Mouse (Mus musculus) CH12.LX (cell line): ENCODE measurements at regions not wholly inside any gene's neighbourhood (a gene's known extent, or its start where the extent isn't known, plus 50 kb on each side); places are given as distances from the start of the nearest gene placed in this dataset.

Experiments used
- DNase-seq: peaks from one replicate; pipeline ENCODE4 v3.0.0-alpha.2; 2013; ENCODE audit errors: extremely low read depth
- H3K27ac ChIP-seq: 2 replicates; pipeline ENCODE4 v1.5.1; 2012; ENCODE audit warnings: low read depth, mild to moderate bottlenecking, control low read depth, moderate library complexity; ENCODE audit not compliant: insufficient read depth
- H3K27me3 ChIP-seq: replicated peaks from 2 replicates; pipeline ENCODE3; 2012; ENCODE audit warnings: inconsistent platforms
- H3K36me3 ChIP-seq, 2 experiments: replicated peaks in 1 of 2; 2 replicates each; pipeline versions ENCODE3 to v1.6.1; 2012; ENCODE audit warnings: inconsistent platforms in 1 of 2, low read length in 1 of 2, mild to moderate bottlenecking in 1 of 2, mixed read lengths in 1 of 2, moderate library complexity in 1 of 2; ENCODE audit not compliant: control insufficient read depth in 1 of 2, insufficient read depth in 1 of 2
- H3K4me1 ChIP-seq, 2 experiments: 2 replicates each; pipeline ENCODE4 v1.6.1; 2012; ENCODE audit warnings: inconsistent platforms in 1 of 2, moderate library complexity in 1 of 2; ENCODE audit not compliant: insufficient read depth in 2 of 2, control insufficient read depth in 1 of 2
- H3K4me2 ChIP-seq: 2 replicates; pipeline ENCODE4 v1.6.1; 2012; ENCODE audit warnings: low read depth, mild to moderate bottlenecking, control low read depth; ENCODE audit not compliant: poor library complexity, insufficient read depth, severe bottlenecking
- H3K4me3 ChIP-seq, 3 experiments: fragments of 150-350 bp in 1 of 3; sonication (generic) in 1 of 3; replicated peaks in 1 of 3; 2 replicates each; pipeline versions ENCODE3 to v1.5.1; 2011 to 2012; ENCODE audit warnings: low read depth in 2 of 3, low read length in 2 of 3, mild to moderate bottlenecking in 2 of 3, moderate library complexity in 2 of 3, control low read depth in 1 of 3, improper control_type of control experiment in 1 of 3, inconsistent platforms in 1 of 3, mixed read lengths in 1 of 3; ENCODE audit not compliant: poor library complexity in 1 of 3
- H3K79me2 ChIP-seq: replicated peaks from 2 replicates; pipeline ENCODE4 v1.6.1; 2012; ENCODE audit warnings: mild to moderate bottlenecking, moderate library complexity; ENCODE audit not compliant: control insufficient read depth, poor library complexity, insufficient read depth, severe bottlenecking; ENCODE audit errors: extremely low read depth
- H3K9ac ChIP-seq: 2 replicates; pipeline ENCODE4 v1.6.1; 2012; ENCODE audit warnings: low read depth, mild to moderate bottlenecking, control low read depth, moderate library complexity; ENCODE audit not compliant: insufficient read depth
- H3K9me3 ChIP-seq: replicated peaks from 2 replicates; pipeline ENCODE3; 2012; ENCODE audit warnings: low read length, inconsistent platforms, mixed read lengths
- BHLHE40 ChIP-seq: IDR thresholded peaks from 2 replicates; pipeline ENCODE4 v1.6.1; 2011; ENCODE audit warnings: mild to moderate bottlenecking, low read depth, low read length, improper control_type of control experiment
- CHD1 ChIP-seq: IDR thresholded peaks from 2 replicates; pipeline ENCODE4 v1.6.1; 2012; ENCODE audit warnings: low read depth, low read length, improper control_type of control experiment, inconsistent platforms
- CHD2 ChIP-seq: IDR thresholded peaks from 2 replicates; pipeline ENCODE4 v1.6.1; 2011; ENCODE audit warnings: low read length, improper control_type of control experiment
- E2F4 ChIP-seq: IDR thresholded peaks from 2 replicates; pipeline ENCODE4 v1.6.1; 2011; ENCODE audit warnings: low read depth, low read length, improper control_type of control experiment; ENCODE audit not compliant: insufficient replicate concordance
- ELF1 ChIP-seq: IDR thresholded peaks from 2 replicates; pipeline ENCODE4 v1.6.1; 2014; ENCODE audit warnings: low read depth, mild to moderate bottlenecking, inconsistent platforms, low read length, improper control_type of control experiment
- EP300 ChIP-seq: IDR thresholded peaks from 2 replicates; pipeline ENCODE4 v1.6.1; 2011; ENCODE audit warnings: low read length, improper control_type of control experiment
- ETS1 ChIP-seq: conservative IDR thresholded peaks from 2 replicates; pipeline ENCODE4 v1.6.1; 2012; ENCODE audit warnings: low read depth, mild to moderate bottlenecking, inconsistent platforms, low read length, improper control_type of control experiment, moderate library complexity
- IRF4 ChIP-seq: IDR thresholded peaks from 2 replicates; pipeline ENCODE4 v1.6.1; 2014; ENCODE audit warnings: low read depth, mild to moderate bottlenecking, inconsistent platforms, low read length, improper control_type of control experiment
- JUN ChIP-seq: IDR thresholded peaks from 2 replicates; pipeline ENCODE4 v1.6.1; 2011; ENCODE audit warnings: low read depth, mild to moderate bottlenecking, low read length, improper control_type of control experiment, moderate library complexity; ENCODE audit not compliant: insufficient read depth
- JUND ChIP-seq: conservative IDR thresholded peaks from 2 replicates; pipeline ENCODE4 v1.6.1; 2011; ENCODE audit warnings: low read depth, low read length, improper control_type of control experiment
- KAT2A ChIP-seq: IDR thresholded peaks from 2 replicates; pipeline ENCODE4 v1.6.1; 2012; ENCODE audit warnings: low read length, improper control_type of control experiment, inconsistent platforms; ENCODE audit not compliant: insufficient replicate concordance
- MAFK ChIP-seq: IDR thresholded peaks from 2 replicates; pipeline ENCODE4 v1.6.1; 2011; ENCODE audit warnings: low read length, improper control_type of control experiment; ENCODE audit not compliant: insufficient replicate concordance
- MXI1 ChIP-seq: IDR thresholded peaks from 2 replicates; pipeline ENCODE4 v1.6.1; 2011; ENCODE audit warnings: mild to moderate bottlenecking, low read depth, low read length, improper control_type of control experiment
- MYC ChIP-seq: IDR thresholded peaks from 2 replicates; pipeline ENCODE4 v1.6.1; 2011; ENCODE audit warnings: low read depth, mild to moderate bottlenecking, improper control_type of control experiment, low read length
- POLR2AphosphoS2 ChIP-seq: IDR thresholded peaks from 2 replicates; pipeline ENCODE4 v1.6.1; 2011; ENCODE audit warnings: low read depth, low read length, improper control_type of control experiment
- RCOR1 ChIP-seq: conservative IDR thresholded peaks from 2 replicates; pipeline ENCODE4 v1.6.1; 2012; ENCODE audit warnings: low read depth, mild to moderate bottlenecking, inconsistent platforms, low read length, improper control_type of control experiment
- TBP ChIP-seq: conservative IDR thresholded peaks from 2 replicates; pipeline ENCODE4 v1.6.1; 2011; ENCODE audit warnings: low read depth, low read length, improper control_type of control experiment
- TCF12 ChIP-seq: IDR thresholded peaks from 2 replicates; pipeline ENCODE4 v1.6.1; 2014; ENCODE audit warnings: low read depth, mild to moderate bottlenecking, inconsistent platforms, low read length, improper control_type of control experiment
- USF1 ChIP-seq: IDR thresholded peaks from 2 replicates; pipeline ENCODE4 v1.6.1; 2014; ENCODE audit warnings: low read depth, mild to moderate bottlenecking, inconsistent platforms, low read length, improper control_type of control experiment
- USF2 ChIP-seq: conservative IDR thresholded peaks from 2 replicates; pipeline ENCODE4 v1.6.1; 2011; ENCODE audit warnings: low read depth, low read length, improper control_type of control experiment
- dilution Hi-C: fragments of 300-500 bp; cut with MboI; formaldehyde crosslinking; loops from 2 replicates; pipeline ENCODE4 v1.14.3; 2020; ENCODE audit warnings: low sequenced_read_pairs; ENCODE audit not compliant: extremely low pct_unique_long_range_greater_than_20kb, extremely low pct_ligation_motif_present
- in situ Hi-C: fragments of 300-500 bp; cut with MboI; formaldehyde crosslinking; loops from 3 replicates; pipeline ENCODE4 v1.14.3; 2019; ENCODE audit warnings: low sequenced_read_pairs, low pct_ligation_motif_present, low pct_unique_long_range_greater_than_20kb, mixed read lengths

DNA sequence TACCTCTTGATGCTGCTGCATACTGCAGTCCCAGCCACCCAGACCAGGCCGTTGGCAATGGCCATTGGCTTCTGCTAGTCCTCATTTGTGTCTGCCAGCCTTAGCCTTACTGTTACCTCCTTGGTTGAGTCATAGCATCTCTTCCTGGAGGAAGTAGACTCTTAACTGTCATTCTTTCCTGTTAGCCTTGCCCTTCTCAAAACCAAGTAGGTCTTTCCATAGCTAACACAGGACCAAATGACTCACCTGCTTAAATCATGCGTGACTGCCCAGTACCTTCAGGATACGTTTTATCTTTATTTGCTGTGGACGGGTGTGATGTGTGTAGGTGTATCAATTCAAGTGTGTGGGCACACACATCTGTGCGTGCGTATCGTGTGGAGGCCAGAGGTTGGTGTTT, 136.9 kb downstream of the Zfp706 start:
- Histone ChIP-seq H3K4me1 (peaks cover 18 to 28% of the 10 kb centered on the region in 2 experiments), H3K36me3 (no peaks in the 10 kb centered on the region), H3K4me3 (no peak overlapping the region), H3K79me2 (no peaks in the 10 kb centered on the region), H3K27me3 (no peaks in the 10 kb centered on the region), H3K4me2 (no peak overlapping the region), H3K9ac (no peak overlapping the region), H3K9me3 (no peaks in the 10 kb centered on the region), H3K27ac (no peak overlapping the region)
- peak; percentile 76 for DNase-seq
- in situ Hi-C loops = no loop called here
- dilution Hi-C loops = no loop called here
- TF ChIP-seq JUN (peak; percentile 86), BHLHE40 (peak; percentile 72), EP300 (peak; percentile 91), E2F4 (no peak), USF2 (no peak), MXI1 (no peak), MYC (no peak), ELF1 (0 out of 2 replicates have a peak, but pooled peaks have one; percentile 14), TCF12 (0 out of 2 replicates have a peak, but pooled peaks have one; percentile 46), TBP (no peak), POLR2AphosphoS2 (no peak), JUND (peak; percentile 89), CHD2 (peak; percentile 28; the same call in 1 of the 2 replicates), CHD1 (no peak), MAFK (no peak), ETS1 (peak; percentile 75), IRF4 (peak; percentile 83), KAT2A (no peak), RCOR1 (0 out of 2 replicates have a peak, but pooled peaks have one; percentile 50)

DNA sequence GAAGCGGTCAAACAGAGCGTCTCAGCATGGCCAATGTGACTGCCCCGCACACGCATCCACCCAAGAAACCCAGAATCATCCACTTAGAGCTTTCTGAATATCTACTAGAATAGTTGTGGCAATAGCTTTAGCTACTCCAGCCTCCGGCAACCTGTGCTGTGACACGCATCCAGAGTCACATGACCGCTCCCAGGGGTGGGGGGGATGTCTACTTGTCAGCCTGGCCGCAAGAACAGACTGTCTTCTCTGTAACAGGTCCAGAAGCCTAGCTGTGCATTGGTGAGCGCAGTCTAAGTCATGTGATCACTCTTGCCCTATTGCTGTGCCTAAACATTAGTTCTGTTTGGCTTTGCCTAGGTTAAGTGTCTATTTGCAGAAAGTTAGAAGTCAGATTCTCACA, 137.5 kb downstream of the Zfp706 start:
- Histone ChIP-seq H3K4me3 (no peak overlapping the region), H3K4me2 (no peak overlapping the region), H3K36me3 (peaks cover 0 to 2% of the 10 kb centered on the region in 2 experiments), H3K27ac (no peak overlapping the region), H3K9me3 (no peaks in the 10 kb centered on the region), H3K9ac (no peak overlapping the region), H3K27me3 (no peaks in the 10 kb centered on the region), H3K79me2 (no peaks in the 10 kb centered on the region), H3K4me1 (peaks cover 21 to 34% of the 10 kb centered on the region in 2 experiments)
- DNase-seq = no peak
- TF ChIP-seq KAT2A (no peak), USF1 (peak; percentile 18; the same call in 1 of the 2 replicates), USF2 (peak; percentile 21; the same call in 1 of the 2 replicates)
- dilution Hi-C loops (no loop called here), in situ Hi-C loops (no loop called here)
